Mouse (Mus musculus) hindbrain, embryonic 11.5 days (tissue): ENCODE data around the gene Prim2. TPM values are rescaled to one million over a fixed set of nuclear protein-coding genes. Genes with fewer than 3 reads are reported as not detected.

Experiments
- ATAC-seq: fragments of 200-750 bp; cut with Nextera tagmentation; 2 replicates; pipeline ENCODE4 v1.8.0; 2017; ENCODE audit warnings: mild to moderate bottlenecking, moderate TSS enrichment, moderate library complexity; ENCODE audit not compliant: low FRiP score
- DNase-seq: peaks from one replicate; pipeline ENCODE4 v3.0.0-alpha.2; 2015; ENCODE audit warnings: low spot score
- H3K27ac ChIP-seq: fragments of 300-500 bp; sonication (generic); 2 replicates; pipeline ENCODE4 v1.5.1; 2014; ENCODE audit warnings: mild to moderate bottlenecking, low read depth, low read length
- H3K27me3 ChIP-seq: fragments of 300-500 bp; sonication (generic); 2 replicates; pipeline ENCODE4 v1.6.1; 2014; ENCODE audit warnings: mild to moderate bottlenecking, low read length, moderate library complexity, mixed read lengths; ENCODE audit not compliant: control insufficient read depth, insufficient read depth
- H3K36me3 ChIP-seq: fragments of 300-500 bp; sonication (generic); 2 replicates; pipeline ENCODE4 v1.6.1; 2014; ENCODE audit warnings: mild to moderate bottlenecking, low read length, moderate library complexity, mixed read lengths; ENCODE audit not compliant: control insufficient read depth, insufficient read depth
- H3K4me1 ChIP-seq: fragments of 300-500 bp; sonication (generic); replicated peaks from 2 replicates; pipeline ENCODE4 v1.6.1; 2014; ENCODE audit warnings: low read length, mixed read lengths; ENCODE audit not compliant: control insufficient read depth, insufficient read depth
- H3K4me2 ChIP-seq: fragments of 300-500 bp; sonication (generic); replicated peaks from 2 replicates; pipeline ENCODE4 v1.6.1; 2014; ENCODE audit warnings: mild to moderate bottlenecking, low read depth, low read length
- H3K4me3 ChIP-seq: fragments of 300-500 bp; sonication (generic); 2 replicates; pipeline ENCODE4 v1.5.1; 2014; ENCODE audit warnings: low read depth, low read length
- H3K9ac ChIP-seq: fragments of 300-500 bp; sonication (generic); 2 replicates; pipeline ENCODE4 v1.6.1; 2014; ENCODE audit warnings: low read depth, low read length
- H3K9me3 ChIP-seq: fragments of 300-500 bp; sonication (generic); 2 replicates; pipeline ENCODE4 v1.6.1; 2016; ENCODE audit warnings: low read length; ENCODE audit not compliant: control insufficient read depth
- WGBS: fragments of 180-500 bp; shearing (Covaris S2); extraction: QIAGEN DNeasy Blood & Tissue Kit; methylation state at CpG from one replicate; pipeline ENCODE4 v1.1.7; 2014; 5-methylcytosine and 5-hydroxymethylcytosine counted together
- polyA plus RNA-seq: library from polyadenylated mRNA; unstranded; fragments of >200 nt; fragmentation: Nextera tagmentation; extraction: Ambion mirVana; gene quantifications from 2 replicates; pipeline ENCODE4 v1.2.1, GENCODE M21; 2014

Gene Prim2
- polyA plus RNA-seq, 1 experiment from 2014 or later: 44.1 TPM

DNA sequence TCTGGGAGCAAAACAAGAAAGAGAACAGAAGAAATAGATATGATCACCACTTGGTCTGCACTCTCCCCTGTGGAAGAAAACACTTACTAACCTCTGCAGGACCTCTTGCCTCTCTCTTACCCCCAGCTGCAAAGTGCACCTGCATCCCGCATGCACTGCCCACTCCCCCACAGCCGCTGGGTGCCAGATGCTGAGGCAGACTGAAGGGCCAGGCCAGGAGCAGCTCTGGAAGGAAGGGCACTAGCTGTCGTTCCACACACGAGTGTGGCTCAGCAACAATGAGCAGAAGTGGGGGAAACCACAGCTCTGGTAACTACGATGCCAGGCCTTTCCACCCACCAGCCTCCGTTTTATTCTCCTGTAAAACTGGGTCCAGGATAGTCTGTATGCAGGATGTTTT lies 105.6 kb downstream of the Prim2 start:
- H3K4me2 ChIP-seq: no peak overlapping the region
- no peaks in the 10 kb centered on the region for H3K4me1 ChIP-seq
- no peaks in the 10 kb centered on the region for H3K36me3 ChIP-seq
- no peaks in the 10 kb centered on the region for H3K9me3 ChIP-seq
- DNase-seq (no peak), ATAC-seq (no peak)
- no peaks in the 10 kb centered on the region for H3K27me3 ChIP-seq
- H3K27ac ChIP-seq: no peak overlapping the region
- no peak overlapping the region for H3K4me3 ChIP-seq
- 90% methylated on average over 6 of the region's 6 CpGs for WGBS
- H3K9ac ChIP-seq: no peak overlapping the region

DNA sequence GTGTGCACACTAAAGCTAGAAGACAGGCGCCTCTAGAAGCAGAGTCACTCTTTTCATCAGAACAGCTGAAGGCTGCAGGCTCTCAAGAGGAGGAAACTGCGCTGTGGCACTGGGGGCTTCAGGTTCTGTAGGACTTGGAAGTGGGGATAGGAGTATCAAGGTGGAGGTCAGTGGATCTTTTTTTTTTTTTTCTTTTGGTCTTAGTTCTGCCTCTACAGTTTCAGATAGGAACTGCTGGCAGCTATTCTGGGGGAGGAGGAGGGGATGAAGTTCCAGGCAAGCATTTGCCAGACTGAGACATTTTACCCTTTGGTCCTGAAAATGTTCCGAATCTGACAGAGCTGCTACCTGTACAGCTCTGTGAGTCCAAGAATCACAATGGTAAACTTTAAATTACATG lies 106.0 kb downstream of the Prim2 start:
- Histone ChIP-seq H3K9me3 (no peaks in the 10 kb centered on the region), H3K36me3 (no peaks in the 10 kb centered on the region), H3K4me1 (no peaks in the 10 kb centered on the region), H3K4me3 (no peak overlapping the region), H3K9ac (no peak overlapping the region), H3K4me2 (no peak overlapping the region), H3K27ac (no peak overlapping the region), H3K27me3 (no peaks in the 10 kb centered on the region)
- WGBS: 91% methylated on average over 3 of the region's 3 CpGs
- no peak for ATAC-seq
- no peak for DNase-seq

DNA sequence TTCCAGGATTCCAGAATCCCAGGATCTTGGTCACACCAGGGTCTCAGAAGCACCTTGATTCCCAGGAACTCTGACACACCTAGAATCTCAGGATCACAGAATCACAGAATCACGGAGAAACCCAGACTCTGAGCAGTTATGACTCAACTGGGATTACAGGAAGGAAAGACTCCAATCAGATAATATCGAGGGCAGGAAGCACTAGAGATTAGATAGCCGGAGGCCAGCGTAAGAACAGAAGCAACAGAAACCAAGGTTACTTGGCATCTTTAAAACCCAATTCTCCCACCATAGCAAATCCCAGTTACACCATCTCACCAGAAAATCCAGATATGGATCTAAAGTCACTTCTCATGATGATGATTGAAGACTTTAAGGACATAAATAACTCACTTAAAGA lies 113.0 kb downstream of the Prim2 start:
- WGBS: 91% methylated on average over 4 of the region's 4 CpGs
- no peaks in the 10 kb centered on the region for H3K27me3 ChIP-seq
- no peak overlapping the region for H3K9ac ChIP-seq
- no peaks in the 10 kb centered on the region for H3K36me3 ChIP-seq
- H3K4me2 ChIP-seq: no peak overlapping the region
- H3K4me3 ChIP-seq: no peak overlapping the region
- no peaks in the 10 kb centered on the region for H3K4me1 ChIP-seq
- H3K27ac ChIP-seq: no peak overlapping the region
- no peaks in the 10 kb centered on the region for H3K9me3 ChIP-seq
- no peak for DNase-seq
- ATAC-seq: no peak

DNA sequence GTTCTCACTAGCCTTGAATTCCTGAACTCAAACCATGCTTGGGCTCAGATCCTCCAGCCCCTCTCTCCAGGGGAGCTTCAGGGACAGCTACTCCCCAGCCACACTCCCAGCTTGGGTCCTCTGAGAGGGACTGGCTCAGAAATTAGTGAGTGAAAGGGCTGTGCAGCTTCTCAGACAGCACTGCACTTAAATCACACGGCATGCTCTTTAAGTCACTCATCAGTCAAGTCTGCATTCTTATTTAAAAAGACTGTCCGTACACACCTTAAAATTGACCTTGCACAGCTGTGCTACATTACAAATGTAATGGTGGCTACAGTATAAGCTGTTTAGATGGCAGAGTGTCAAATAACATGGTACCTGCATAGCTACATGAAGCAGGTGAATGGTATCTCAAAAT lies 114.0 kb downstream of the Prim2 start:
- WGBS: 68% methylated on average over 2 of the region's 2 CpGs
- H3K9ac ChIP-seq: no peak overlapping the region
- ATAC-seq: no peak

DNA sequence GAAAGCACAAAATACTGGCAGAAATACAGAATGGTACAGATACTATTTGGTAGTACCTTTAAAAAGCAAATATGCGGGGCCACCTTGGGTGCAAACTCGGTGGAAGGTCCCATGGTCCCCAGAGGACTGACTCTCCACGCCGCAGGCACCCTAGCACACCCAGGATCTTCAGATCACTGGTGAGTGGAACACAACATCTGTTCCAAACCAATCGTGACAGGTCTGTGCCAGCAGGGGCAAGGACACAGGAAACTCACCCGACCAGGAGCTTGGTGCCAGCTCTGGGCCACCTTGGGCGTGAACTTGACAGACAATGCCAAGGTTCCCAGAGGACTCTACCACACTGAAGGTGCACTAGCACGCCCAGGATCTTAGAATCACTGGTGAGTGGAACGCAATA lies 118.2 kb downstream of the Prim2 start:
- ATAC-seq (no peak), DNase-seq (no peak)
- 96% methylated on average over 9 of the region's 9 CpGs for WGBS
- Histone ChIP-seq H3K27me3 (no peaks in the 10 kb centered on the region), H3K4me2 (no peak overlapping the region), H3K4me3 (no peak overlapping the region), H3K4me1 (no peaks in the 10 kb centered on the region), H3K27ac (no peak overlapping the region), H3K9ac (no peak overlapping the region), H3K36me3 (no peaks in the 10 kb centered on the region), H3K9me3 (no peaks in the 10 kb centered on the region)

More for the DNA sequence above, 114.0 kb downstream of the Prim2 start:
- Histone ChIP-seq H3K4me2 (no peak overlapping the region), H3K4me1 (no peaks in the 10 kb centered on the region), H3K36me3 (no peaks in the 10 kb centered on the region), H3K27me3 (no peaks in the 10 kb centered on the region), H3K27ac (no peak overlapping the region), H3K4me3 (no peak overlapping the region), H3K9me3 (no peaks in the 10 kb centered on the region)
- DNase-seq: no peak

DNA sequence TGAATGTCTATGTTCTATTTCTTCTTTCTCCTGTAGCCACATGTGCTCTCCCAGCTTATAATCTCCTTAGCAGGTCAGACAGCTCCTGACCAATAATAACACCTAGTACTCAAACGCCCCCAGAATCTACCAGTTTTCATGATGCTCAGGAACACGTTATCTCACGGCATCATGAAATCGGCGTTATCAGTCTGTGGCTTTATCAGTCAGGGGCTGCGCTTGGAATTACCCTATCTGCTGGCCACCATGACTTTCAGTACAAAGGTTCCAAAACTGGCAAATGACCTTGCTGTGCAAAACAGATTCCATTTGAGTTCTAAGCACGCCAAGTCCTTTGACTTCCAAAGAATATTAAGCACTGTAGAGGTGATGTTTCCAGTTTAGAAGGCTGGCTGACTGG lies 127.9 kb downstream of the Prim2 start:
- Histone ChIP-seq H3K9me3 (no peaks in the 10 kb centered on the region), H3K4me1 (no peaks in the 10 kb centered on the region), H3K4me3 (no peak overlapping the region), H3K36me3 (no peaks in the 10 kb centered on the region), H3K27me3 (no peaks in the 10 kb centered on the region), H3K4me2 (no peak overlapping the region), H3K27ac (no peak overlapping the region), H3K9ac (no peak overlapping the region)
- 95% methylated on average over 7 of the region's 7 CpGs for WGBS
- no peak for DNase-seq
- no peak for ATAC-seq

DNA sequence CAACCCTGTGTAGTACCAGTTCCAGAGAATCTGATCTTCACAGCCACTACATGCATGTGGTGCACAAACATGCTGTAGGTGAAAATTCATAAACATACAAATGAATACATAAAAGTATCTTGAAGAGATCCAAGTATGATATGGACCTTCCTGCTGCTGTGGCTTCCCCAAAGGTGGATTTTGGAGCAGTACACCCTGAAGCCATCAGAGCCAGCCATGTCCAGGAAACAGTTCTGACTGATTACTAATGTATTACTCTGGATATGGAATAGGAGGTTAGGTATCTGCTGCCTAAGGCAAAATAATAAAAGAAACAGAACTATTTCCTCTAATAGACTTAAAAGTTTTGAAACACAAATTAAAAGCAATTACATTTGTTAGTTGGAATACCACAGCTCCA lies 131.6 kb downstream of the Prim2 start:
- ATAC-seq: no peak
- H3K36me3 ChIP-seq: no peaks in the 10 kb centered on the region

DNA sequence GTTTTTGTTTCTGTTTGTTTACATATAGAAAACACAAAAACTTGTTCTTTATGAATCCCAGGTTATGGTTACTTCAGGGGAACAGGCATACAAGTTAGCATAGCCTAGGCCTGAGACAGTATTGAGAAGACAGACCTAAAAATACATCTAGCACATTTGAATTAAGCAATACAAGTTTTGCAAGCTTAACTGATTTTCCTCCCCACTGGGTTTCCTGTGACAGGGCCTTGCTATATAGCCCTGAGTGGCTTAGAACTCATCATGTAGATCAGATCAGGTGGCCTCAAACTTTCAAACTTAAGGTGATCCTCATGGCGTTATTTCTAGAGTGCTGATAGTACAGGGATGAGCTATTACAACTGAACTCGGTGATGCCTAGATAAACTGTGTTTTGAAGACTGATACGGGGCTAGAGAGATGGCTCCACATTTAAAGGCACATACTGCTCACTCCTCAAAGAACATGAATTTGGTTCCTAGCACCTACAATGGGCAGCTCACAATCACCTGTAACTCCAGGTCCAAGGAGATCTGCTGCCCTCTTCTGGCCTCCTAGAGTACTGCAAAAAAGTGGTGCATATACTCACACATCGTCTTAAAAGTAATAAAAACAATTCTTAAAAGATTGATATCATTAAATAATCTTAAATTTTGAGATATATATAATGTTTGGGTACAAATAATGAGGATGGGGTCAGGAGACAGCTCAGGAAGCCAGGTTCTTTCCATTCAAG lies 133.2 kb downstream of the Prim2 start:
- H3K4me1 ChIP-seq: no peaks in the 10 kb centered on the region
- H3K27me3 ChIP-seq: no peaks in the 10 kb centered on the region
- H3K9ac ChIP-seq: no peak overlapping the region
- ATAC-seq (no peak), DNase-seq (no peak)
- no peak overlapping the region for H3K4me2 ChIP-seq
- no peaks in the 10 kb centered on the region for H3K36me3 ChIP-seq
- H3K27ac ChIP-seq: no peak overlapping the region
- H3K9me3 ChIP-seq: no peaks in the 10 kb centered on the region
- WGBS: 96% methylated on average over 4 of the region's 4 CpGs
- H3K4me3 ChIP-seq: no peak overlapping the region

More for the DNA sequence above, 131.6 kb downstream of the Prim2 start:
- H3K9ac ChIP-seq: no peak overlapping the region
- H3K27me3 ChIP-seq: no peaks in the 10 kb centered on the region
- no peak overlapping the region for H3K4me3 ChIP-seq
- DNase-seq: no peak
- no peak overlapping the region for H3K27ac ChIP-seq
- no peaks in the 10 kb centered on the region for H3K9me3 ChIP-seq
- H3K4me2 ChIP-seq: no peak overlapping the region
- no peaks in the 10 kb centered on the region for H3K4me1 ChIP-seq

DNA sequence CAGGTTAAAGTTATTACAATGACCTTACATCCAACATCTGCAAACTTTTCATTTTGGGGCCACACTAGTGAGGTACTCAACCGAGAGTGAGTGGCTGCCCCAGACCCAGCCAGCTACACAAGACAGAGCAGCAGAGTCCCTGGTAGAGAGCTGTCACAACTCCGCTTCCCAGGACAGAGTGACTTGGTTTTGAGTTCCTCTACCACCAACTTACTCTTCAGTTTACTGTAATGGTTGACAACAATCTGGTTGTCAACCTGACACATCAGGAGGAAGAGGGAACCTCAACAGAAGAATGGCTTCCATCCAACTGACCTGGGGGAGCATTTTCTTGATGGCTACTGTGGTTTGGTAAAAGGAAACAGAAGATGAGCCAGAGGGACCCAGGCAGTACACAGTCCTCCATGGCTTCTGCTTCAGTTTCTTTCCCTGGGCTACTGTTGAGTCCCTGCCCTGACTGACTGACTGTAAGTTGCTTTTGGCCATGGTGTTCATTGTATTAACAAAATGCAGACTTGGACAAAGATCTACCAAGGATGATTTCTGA lies 134.4 kb downstream of the Prim2 start:
- H3K4me3 ChIP-seq: no peak overlapping the region
- WGBS: 83% methylated on average over 2 of the region's 2 CpGs

More for the DNA sequence above, 134.4 kb downstream of the Prim2 start:
- ATAC-seq: no peak
- Histone ChIP-seq H3K9me3 (no peaks in the 10 kb centered on the region), H3K27me3 (no peaks in the 10 kb centered on the region), H3K27ac (no peak overlapping the region), H3K4me1 (no peaks in the 10 kb centered on the region), H3K4me2 (no peak overlapping the region), H3K9ac (no peak overlapping the region), H3K36me3 (no peaks in the 10 kb centered on the region)
- DNase-seq: no peak
